Mouse (Mus musculus) layer of hippocampus, adult 9-11 months (tissue): ENCODE measurements at regions not wholly inside any gene's neighbourhood (a gene's known extent, or its start where the extent isn't known, plus 50 kb on each side); places are given as distances from the start of the nearest gene placed in this dataset.
A peak's percentile ranks its signal among the peaks of the same experiment; 100 is the strongest.

ENCODE experiments used
- DNase-seq: peaks from one replicate; pipeline ENCODE4 v3.0.0; 2022

DNA sequence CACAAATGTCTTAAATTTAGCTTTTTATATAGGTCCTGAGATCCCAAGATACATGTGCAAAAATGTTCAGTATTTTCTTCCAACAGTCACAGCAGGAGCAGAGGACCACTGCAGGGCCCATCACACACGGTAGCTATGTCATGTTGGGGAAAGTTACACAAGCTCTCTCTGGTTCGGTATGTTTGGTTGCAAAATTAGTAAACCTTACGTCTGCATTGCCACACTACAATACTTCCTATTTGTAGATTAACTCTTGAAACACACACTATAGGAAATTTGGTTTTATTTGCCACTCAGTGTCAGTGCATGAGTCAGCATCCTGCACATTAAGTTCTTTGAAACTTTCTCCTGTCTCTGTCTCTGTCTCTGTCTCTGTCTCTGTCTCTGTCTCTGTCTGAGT is 82.0 kb downstream of the Cth start:
- DNase-seq, result no peak

DNA sequence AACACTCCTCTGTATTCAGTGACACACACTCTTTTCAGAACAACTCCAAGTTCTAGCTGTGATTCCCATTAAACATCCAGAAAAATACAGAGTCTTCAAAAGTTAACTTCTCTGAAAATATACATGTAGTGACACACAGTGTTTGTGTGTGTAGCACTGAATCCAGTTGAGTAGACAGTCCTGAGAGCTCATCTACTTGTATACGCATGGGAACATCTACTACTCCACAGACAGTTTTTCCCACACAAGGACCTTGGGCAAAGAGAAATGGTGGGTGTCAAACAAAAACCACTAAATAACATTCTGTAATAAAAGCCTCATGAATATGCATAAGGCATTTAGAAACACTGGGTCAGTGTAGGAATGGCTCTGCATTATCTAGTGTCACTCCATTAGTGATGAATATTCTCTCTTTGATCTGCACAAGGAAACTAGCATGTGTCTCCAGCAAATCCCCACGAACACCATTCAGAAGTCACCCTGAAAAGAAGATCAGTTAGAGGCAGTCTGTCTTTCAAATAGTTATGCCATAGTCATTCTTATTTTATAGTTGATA is 83.6 kb downstream of the Cth start:
- no peak for DNase-seq

DNA sequence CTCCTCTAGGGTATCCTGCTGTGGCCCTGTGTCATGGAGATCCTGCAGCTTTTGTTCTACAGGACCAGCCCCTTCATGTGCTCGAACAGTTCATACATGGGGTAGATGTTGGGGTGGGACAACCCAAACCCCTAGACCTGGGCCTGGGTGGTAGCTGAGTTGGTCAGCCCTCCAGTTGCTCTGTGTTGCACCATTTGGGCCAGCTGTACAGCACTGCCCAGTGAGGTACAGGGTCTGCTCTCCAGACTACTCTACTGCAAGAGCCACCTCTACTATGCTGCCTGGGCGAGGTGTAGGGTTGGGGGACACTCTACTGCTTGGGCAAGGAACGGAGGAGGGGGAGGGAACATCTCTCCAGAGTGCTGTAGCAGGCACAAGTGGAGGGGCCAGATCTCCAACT is 120.6 kb downstream of the Cth start:
- no peak for DNase-seq

DNA sequence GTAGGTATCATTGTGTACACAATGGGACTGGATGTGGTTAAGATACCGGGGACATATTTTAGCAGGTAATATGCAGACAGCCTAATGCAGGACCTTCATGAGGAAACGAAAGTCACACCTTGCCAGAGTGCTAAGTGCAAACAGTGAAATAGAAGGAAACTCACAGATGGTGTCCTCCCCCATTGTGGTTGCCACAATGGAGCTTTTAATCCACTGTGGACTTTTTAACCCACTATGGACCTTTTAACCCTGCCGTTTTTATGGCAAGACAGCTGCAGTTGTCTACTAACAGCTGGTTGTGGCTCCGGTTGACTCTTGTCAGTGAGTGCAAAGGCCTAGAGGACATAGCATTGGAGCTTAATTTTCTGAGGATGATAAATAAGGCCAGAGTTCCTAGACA is 121.5 kb downstream of the Cth start:
- no peak for DNase-seq

DNA sequence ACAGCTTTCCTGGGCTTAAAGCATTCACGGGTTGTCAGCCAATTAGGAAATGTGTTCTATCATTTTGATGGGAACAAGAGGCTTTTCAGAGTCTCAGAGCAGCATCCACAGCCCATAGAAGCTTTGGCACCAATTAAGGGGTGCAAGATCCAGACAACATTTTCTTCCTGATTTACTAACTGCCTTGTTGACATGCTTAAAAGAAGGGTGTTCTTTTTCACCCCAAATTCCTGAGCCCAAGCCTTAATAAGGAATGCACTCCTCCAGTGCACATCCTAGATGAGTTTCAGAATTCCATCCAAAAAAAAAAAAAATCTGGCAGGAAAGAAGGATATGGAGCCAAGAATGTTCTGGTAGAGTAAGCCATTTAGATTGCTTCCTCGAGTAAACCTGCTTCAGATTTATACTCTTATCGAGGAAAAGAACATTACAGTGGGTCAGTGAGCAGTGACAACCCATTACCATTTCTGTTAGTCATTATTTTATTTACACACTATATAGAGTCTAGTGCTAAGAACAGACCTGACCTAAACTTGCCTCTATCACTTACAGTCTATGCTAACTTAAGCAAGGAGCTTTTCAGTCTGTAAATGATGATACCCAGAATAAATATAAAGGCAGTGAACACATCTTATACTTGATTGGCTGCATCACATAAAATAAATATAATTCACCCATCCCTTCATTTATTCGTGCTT is 137.2 kb downstream of the Cth start:
- no peak for DNase-seq

DNA sequence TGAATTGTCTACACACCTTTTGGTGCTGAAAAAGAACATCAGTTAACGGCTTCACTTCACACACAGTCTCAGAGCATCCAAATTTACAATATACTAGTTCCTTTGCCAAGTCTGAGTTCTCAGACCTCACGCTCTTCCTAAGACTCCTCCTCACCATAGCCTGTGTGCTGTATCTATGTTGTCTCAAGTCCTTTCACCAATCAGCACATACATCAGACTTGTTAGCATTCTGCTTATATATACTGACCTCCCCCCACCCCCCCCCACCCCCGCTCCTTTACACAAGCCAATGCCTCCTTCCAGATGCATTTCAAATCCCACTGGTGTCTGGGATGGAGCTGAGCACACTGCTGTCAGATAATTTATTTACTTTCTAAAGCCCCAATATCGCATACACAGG is 143.8 kb downstream of the Cth start:
- DNase-seq, result no peak

DNA sequence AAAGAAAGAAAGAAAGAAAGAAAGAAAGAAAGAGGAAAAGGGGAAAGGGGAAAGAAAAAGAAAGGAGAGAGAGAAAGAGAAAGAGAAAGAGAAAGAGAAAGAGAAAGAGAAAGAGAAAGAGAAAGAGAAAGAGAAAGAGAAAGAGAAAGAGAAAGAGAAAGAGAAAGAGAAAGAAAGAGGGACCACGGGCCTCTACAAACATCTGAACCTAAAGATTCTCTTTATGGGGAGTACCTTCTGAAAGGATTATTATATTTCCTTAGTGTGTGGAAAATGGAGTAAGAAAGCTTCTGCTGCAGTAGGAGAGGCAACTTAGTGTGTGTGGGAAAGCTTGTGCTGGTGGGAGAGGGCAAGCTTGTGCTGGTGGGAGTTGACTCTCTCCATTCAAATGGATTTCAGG is 147.1 kb downstream of the Cth start:
- DNase-seq, result no peak

DNA sequence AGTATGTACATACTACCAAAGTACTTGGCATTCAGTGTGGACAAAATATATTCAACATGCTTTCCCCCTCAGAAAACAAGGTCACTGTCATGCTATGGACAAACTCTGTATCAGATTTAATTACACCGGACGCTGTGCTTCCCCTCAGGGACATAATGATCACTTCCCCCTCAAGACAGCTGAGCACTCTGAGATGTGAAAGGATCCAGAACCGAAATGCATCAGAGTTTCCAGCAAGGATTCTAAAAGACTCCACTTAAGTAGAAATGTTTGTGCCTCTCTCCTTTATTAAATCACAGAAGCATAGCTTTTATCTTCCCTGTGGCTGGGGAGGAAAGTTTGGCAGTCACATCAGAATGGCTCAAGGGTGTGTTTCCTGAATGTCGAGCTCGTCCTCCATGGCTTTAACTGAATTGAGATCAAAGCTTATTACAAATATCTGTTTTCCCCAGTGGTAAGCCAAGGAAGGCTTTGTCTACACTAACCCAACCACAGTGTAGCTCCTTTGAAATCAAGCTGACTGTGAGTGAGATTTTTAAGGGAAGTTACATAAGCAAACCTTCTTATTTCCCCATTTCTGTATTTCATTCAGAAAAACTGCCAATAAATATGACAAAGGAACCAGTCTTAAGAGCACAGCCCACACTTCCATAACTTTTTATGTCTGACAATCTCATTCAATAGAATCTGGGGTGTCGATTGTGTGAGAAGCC is 161.2 kb downstream of the Cth start:
- no peak for DNase-seq

DNA sequence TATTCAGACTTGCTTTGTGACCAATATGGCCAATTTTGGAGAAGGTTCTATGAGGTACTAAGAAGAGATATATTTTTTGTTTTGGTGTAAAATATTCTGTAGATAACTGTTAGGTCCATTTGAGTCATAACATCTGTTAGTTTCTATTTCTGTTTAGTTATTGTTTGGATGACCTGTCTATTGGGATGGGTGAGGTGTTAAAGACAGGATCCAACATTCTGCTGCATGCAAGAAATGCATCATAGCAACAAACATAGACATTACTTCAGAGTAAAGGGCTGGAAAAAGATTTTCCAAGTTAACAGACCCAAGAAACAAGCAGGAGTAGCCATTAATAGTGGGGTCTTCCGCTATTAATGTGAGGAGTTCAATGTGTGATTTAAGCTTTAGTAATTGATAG is 165.0 kb downstream of the Cth start:
- DNase-seq, result no peak

DNA sequence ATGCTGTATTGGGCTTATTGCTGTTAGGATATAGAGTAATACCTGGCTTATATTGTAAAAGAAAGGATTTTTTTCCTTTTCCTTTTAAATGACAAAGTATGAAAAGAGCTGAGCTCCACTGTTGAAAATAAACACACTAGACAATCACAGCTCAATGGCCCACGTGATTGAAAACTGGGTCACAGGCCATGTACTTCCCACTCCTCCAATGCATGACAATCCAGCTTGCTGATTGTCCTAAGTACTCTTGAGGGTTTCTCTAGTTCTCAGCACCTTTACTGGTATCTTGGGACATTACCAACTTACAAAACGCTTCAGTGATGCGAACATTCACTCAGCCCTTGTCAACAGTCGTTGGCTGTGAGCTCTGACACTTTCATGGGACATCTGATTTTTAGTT is 170.1 kb downstream of the Cth start:
- DNase-seq, result no peak

DNA sequence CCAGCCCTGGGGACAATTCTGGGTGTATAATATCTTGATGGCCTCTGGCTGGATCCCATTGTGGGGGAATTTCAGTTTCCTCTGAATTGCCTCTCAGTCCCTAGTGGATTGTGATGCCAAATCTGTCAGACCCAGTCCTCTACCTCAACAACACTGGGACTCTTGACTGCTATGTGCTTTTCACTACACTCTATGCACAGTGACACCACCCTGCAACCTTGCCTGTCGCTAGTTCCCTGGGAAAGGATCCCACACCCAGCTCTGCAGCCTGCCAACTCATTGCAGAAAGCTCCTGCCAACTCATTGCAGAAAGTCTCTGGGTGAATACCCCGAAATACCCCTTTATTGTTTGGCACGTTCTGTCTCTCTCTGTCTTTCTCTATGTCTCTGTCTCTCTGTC is 174.6 kb downstream of the Cth start:
- no peak for DNase-seq

DNA sequence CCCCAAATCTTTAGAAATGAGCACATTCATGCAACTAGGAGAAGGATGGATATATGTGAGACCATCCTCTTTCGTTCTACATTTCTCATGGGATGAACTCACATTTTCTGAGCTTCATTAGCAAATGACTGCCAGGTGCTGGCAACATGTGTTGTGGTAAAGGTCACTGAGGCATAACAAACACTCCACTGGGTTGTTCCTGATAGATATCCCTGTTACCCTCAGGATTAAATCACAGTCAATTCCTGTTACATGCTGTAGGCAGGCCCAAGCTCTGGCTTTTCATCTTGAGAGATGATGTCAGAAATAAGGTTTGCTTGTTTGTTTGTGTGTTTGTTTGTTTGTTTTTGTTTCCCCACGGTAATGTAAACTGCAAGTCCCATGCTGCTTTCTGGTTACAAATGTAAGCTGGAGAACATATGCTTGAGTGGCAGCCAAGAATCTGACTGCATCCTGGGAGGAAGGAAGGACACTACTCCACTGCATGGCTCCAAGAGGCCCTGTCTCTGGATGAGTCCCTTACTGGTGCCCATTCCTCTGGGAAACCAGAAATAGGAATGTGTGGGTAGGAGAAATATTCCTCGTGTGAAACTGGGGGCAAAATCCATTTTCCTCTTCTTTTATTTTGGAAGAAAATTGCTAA is 176.4 kb downstream of the Cth start:
- no peak for DNase-seq

DNA sequence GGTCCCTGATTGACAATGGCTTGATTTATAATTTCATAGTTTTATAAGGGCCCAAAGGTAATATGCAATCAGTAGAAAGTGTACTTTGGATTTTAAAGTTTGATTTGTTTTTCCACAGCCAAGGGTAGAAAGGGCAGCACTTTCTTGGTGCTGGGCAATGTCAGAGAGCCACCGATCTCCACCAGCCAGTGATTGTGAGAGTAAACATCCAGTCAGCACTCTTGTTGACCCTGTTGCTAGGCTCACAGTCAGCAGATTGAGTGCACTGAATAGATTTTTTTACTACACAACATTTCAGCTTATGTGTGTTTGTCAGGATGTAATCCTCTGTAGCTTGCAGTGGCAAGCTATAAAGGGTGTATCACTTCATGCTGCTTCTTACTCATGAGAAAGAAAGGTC is 176.3 kb downstream of the Ptger3 start:
- no peak for DNase-seq

DNA sequence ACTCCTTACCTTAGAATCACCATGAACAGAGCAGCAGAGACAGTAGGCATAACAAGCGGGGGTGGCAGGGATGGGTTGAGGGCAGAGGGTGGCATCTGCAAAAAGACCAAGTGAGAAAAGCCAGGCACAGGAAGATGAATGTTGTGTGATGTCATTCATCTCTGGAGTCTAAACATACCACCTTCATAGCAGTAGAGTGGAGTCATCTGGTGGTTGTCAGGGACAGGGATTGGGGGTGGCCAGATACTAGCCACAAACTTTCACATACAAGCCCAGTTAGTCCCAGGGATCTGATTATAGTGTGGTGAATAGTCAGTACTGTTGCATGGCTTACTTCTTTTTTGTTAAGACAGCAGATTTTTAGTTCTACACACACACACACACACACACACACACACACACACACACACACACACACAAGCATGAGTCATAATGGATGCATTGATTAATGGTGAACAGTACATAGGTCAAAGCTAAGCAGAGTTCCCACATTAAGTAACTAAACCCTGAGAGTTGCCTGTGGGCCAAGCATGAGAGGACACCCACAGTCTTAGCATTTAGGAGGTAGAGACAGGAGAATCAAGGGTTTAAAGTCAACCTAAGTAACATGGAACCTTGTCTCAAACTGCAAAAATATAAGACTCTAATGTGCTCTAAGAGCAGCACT is 173.1 kb downstream of the Ptger3 start:
- no peak for DNase-seq

DNA sequence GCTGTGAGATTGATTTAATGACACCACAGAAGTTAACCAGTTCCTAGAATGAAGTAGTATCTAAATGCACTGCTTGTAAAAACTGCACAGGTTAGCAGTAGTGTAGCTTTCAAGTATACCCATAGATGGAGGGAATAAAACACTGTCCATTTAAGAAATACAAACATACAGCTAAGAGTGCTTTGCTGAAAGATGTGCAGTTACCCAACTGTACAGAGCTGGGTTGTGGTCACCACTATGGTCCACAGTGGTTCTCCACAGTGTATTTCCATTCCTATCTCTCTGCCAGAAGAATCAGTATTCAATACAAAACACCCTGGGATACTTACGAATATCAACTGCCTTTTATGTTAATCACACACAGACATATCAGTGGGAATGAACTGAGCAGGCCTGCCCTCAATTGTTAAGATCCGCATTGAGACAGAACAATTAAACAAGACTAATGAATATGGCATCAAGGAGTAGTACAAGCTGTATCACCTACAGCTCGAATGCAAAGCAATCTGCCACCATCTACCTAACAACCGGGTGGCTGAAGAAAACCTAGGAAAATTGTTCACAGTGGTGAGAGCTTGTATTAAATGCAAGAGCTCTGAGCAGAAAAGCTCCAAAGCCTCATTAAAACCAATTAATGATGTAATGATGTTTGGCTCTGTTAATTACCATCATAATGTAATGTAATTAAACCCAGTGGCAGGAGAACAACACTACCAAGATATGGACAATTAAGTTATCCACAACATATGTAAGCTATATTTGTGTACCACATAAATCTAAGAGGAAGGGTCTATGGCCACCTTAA is 165.6 kb downstream of the Ptger3 start:
- no peak for DNase-seq

DNA sequence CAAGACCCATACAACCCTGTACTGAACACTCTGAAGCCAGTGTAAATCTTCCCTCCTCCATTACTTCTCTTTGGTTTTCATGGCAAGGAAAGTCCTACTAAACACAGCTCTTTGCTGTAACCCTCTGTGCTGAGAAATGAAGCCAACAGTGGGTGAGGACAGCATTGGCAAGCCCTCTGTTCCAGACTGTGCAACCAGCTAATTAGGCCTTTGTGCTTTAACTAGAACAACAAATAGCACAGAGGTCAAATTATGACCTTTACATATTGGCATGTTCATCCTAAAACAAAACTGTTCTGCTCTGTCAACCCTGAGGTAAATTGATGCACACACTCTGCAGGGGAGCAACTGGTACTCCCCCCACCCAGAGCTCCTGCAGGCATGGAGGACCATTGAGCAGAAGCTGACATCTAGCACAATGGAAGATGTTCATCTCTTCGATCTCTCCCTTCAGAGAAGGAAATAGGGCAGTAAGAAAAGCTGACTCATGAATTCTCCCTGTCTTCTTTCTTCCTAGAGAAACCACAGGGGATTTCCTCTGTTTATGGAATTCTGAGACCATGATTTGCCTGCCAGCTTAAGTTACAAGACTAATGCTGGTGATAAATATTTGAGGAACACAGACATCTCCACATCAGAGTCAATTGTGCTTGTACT is 163.1 kb downstream of the Ptger3 start:
- no peak for DNase-seq

DNA sequence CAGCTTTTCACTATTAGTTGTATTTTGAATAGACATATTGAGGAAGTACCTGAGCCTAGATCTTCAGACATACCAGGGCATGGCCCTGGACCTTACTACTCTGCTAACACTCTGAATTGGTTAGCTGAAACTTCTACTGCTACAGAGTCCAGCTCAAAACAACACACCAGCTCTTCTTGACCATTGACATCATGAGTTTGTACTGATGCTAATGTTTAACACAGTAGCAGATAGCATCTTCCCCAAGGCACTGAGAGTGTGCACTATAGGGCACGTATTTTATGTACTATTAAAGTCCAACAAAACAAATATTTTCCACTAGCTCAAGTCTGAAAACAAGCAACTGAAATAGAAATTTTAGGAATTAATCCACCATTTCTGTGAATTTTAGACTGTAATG is 157.8 kb downstream of the Ptger3 start:
- DNase-seq, result no peak

DNA sequence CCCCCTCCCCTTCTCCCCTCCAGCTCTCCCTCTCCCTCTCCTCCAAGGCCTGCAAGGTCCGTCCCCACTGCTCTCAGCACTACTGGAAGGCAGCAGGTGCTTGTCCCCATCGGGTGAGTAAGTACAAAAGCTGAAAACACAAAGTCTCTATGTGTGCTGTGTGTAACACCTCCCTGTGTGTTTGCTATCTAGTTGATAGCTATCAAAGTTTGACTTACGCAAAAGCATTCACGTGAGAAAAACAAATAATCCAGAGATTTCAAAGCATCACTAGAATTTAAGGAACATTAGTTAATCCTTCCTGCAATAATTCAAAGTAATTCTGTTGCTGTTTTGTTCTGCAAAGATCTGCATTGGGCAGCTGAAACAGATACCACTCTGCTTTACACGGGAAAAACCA is 156.5 kb downstream of the Ptger3 start:
- no peak for DNase-seq

DNA sequence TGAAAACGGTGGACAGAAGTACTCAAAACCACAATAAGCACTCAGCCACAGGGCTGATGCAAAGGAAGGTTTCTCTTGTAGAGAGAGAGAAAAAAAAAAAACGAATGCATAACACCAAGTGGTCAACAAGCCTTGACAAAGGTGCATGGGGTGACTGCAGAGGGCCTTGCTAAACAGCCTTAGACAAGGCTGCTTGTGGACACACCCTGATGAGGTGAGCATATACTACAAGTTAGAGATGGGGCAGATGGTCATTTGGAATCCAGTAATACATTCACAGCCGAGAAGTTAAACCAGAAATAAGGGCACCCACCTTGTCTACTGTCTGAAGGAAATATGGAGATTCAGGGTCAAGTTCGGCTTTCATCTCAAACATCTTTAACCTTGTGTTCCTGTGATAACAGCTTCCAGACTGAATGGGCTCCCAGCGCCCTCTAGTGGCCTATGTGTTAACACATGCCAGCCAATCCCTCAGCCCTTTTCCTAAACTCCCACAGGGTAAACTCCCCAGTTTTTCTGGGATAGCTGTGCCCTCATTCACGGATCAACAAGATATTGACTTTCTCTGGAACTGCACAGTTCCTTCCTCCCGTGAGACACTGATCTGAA is 150.7 kb downstream of the Ptger3 start:
- DNase-seq, result peak; percentile 31

DNA sequence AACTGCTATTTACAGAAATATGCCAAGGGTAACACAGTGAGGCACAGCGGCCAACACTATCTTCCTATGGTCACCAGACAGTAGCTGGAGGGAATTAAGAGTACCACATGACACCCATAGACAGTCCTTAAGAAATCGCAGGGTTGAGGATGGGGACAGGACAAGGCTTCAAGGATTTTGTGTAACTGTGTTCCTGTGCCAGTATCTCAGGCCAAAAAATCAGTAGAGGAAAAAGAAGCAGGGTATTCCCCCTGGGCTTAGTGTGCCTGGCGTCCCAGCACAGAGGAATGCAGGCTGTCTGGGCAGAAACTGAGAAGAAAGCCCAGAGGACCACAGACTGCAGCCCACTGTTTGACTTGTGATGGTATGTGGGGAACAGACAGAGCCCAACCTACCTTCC is 147.3 kb downstream of the Ptger3 start:
- DNase-seq, result no peak

DNA sequence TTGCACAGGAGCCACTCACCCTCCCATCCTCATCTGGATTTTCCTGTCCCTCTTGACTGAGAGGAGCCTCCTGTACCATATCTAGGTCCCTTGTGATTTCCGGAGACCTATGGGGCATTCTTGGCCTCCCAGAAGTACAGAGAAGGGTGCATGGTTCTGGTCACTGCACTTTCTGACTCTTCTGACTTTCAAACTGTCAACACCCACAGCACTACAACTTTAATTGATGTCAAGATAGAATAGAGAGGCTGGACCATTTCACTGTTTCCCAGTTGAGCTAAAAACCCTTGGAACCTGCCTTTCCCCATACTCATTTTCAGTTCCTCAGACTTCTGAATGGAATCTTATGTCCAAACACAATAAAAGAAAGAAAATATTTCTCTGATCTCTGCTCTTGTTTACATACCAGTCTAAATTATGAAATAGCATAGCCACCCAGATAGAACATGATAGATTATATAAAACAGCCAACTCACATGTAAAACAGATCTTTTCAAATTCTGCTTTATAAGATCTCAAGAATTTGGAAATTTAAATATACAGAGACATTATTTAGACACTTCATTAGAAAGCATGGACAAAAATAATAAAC is 144.2 kb downstream of the Ptger3 start:
- DNase-seq, result no peak
